Mouse (Mus musculus) erythroblast, embryonic 14.5 days (primary cell): ENCODE results near the gene Dscam.

ENCODE experiments used
- GATA1 ChIP-seq: IDR thresholded peaks from 2 replicates; pipeline ENCODE4 v1.6.1; 2012; ENCODE audit warnings: low read length, inconsistent platforms, mixed read lengths
- TAL1 ChIP-seq: IDR thresholded peaks from 3 replicates; pipeline ENCODE4 v1.6.1; 2012; ENCODE audit warnings: low read length, inconsistent platforms, mixed read lengths

DNA sequence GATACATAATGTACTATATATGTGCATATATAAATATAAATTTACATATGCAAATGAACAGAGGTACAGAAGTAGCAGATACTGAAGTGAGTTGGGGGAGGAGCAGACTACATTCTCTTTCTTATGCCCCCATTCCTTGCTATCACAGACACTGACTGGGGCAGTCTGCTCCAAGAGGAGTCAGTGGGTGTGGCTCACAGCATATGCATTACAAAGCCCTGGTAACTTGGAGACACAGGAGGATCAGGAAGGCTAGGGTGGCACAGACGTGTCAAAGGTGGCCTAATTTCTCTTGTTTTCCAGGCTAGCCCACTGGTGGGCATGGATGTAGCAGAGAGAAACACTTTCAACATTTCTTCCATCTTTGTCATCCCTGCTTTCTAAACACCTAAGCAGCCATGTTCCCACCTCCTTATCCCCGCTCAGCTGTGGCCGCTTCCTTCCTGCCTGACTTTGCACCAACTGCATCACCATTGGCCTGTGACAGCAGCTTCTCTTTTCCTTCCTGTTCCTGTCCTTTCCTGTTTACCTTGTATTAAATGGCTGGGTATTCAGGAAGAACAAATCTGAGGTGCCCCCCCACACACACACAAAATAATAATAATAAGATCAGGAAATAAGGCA, 325.0 kb downstream of the Dscam start:
- TF ChIP-seq GATA1 (no peak), TAL1 (no peak)
